Mouse (Mus musculus) B cell, adult 2 months (primary cell): ENCODE data around the gene Ifna7.

Source experiments
- DNase-seq, 2 experiments: peaks; one replicate each; pipeline ENCODE4 v3.0.0; 2022

Gene Ifna7

GRCm38 (mm10) chr4:88841438-88841911 is 25.4 kb downstream of the Ifna7 start, which contains the start of gene Ifna4:
Gene Ifna4, plus strand, starts transcription at chr4:88841861.
- DNase-seq, result peak; percentile 24 to 44

DNA sequence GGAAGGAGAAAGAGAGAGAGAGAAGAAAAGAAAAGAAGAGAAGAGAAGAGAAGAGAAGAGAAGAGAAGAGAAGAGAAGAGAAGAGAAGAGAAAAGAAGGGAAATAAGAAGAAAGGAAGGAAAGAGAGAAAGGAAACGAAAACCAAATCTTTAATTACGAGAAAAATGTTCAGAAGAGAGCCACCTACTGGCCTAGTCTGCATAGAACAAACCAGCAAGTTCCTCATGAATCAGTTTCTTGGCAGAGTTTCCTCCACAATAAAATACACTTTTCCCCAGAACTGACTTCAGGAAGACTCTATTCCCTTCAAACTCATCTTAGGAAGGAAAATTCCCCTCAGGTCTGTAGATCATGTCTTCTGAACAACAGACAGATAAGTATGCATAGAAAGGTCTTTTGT is 29.3 kb downstream of the Ifna7 start:
- no peak for DNase-seq

- DNase-seq, result no peak
Measured at GRCm38 (mm10) chr4:88849698-88850097, 33.7 kb downstream of the Ifna7 start, which contains the start of gene Ifna1. Gene Ifna1, plus strand, starts transcription at chr4:88850087.

DNA sequence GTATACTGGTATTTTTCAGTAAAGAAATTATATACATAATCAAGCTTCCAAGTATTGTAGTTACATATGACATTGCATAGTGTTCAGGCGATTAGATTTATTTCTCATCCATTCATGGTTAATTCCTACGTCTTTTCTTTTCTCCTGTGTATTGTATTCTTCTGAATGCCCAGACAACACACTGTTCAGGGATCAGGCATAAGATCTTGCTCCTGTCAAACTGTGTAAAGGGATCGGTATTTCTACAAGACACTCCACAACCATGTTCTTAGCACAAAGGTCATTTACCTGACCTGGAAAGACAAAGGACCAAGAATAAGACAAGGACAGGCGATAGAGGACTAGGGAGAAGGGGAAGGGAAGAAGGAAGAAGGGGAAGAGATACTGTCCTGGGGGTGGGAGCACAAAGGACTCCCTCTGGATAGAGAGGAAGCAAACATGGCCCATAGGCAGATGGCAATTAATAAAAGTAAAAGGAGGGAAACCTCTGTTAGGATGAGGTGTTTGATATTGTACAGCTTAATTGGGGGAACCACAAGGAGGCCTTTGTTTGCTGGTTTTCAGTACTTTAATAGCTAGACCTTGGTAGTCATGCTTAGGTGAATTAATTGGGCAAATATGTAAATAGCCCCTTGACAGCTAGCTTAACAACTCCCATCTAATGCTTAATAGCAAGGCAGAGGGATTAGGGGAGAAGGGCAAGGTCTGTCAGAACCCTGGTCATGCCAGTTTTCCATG is 35.2 kb downstream of the Ifna7 start:
- DNase-seq, result no peak

GRCm38 (mm10) chr4:88859214-88859613 is 43.2 kb downstream of the Ifna7 start:
- no peak for DNase-seq

DNA sequence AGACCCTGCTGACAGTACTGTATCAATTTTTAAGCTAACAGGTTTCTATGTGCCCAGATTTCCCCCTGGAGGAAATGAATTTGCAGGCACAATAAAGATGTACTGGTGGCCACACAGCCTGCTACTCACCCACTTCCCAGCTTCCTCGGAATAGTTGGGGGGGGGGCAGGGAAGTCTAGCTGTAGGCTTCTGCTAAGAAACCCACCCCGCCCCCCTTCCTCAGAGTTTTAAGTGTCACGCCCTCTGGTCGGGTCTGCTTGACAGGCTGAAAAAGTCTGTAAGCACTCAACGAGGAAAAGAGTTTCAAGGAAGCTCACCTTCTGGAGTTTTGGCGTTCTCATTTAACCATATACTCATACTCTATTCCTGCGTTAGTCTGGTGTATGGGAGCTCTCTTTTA is 47.3 kb downstream of the Ifna7 start:
- no peak for DNase-seq

GRCm38 (mm10) chr4:88864599-88864998 is 48.6 kb downstream of the Ifna7 start:
- peak; percentile 73 to 75 for DNase-seq

DNA sequence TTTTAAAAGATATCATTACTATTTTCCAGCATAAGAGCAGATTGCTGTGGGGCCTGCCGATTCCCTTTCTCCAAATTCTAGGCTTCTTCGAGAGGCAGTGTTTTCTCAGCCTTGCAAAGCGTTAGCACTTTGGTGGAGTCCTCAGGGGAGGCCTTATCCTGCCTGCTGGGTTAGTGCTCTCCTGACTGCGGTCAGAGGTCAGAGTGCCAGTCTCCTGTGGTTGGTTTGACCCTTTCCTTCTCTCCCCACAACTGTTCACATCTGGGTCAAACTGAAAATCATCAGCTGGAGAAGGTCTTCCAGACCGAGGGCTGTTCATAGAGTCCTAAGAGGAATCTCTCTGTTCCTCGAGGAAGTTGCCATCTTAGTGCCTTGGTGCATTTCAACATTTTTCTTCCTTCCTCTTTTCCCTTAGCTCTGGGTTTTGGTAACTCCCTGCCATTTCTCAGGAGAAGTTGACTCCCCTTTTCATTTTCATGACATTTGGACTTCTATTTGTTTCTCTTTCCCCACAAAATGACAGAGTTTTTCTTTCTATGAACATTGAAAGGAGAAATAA is 49.1 kb downstream of the Ifna7 start:
- peak; percentile 10 to 18 for DNase-seq
